Mouse (Mus musculus): Measurements from ENCODE around the gene P2ry12.

Gene P2ry12

GRCm38 (mm10) chr3:59262704-59263103, at the start of gene P2ry12:
P2ry12 (minus strand) TSS chr3:59262871.
- DNase-seq (ENCODE audit: low spot score), result peak; percentile 59

- no peak for DNase-seq (ENCODE audit: low spot score)
Measured at GRCm38 (mm10) chr3:59305518-59305917, 42.8 kb upstream of the P2ry12 start.

- DNase-seq (ENCODE audit: low spot score), result no peak
Measured at GRCm38 (mm10) chr3:59304944-59305343, 42.3 kb upstream of the P2ry12 start.

- DNase-seq (ENCODE audit: low spot score), result no peak
Measured at GRCm38 (mm10) chr3:59297653-59298052, 35.0 kb upstream of the P2ry12 start.

- no peak for DNase-seq (ENCODE audit: low spot score)
Measured at GRCm38 (mm10) chr3:59296563-59297130, 34.0 kb upstream of the P2ry12 start.

GRCm38 (mm10) chr3:59295699-59296562, 33.3 kb upstream of the P2ry12 start:
- DNase-seq (ENCODE audit: low spot score), result no peak

GRCm38 (mm10) chr3:59293437-59294199, 30.9 kb upstream of the P2ry12 start:
- no peak for DNase-seq (ENCODE audit: low spot score)

- no peak for DNase-seq (ENCODE audit: low spot score)
Measured at GRCm38 (mm10) chr3:59290551-59290950, 27.9 kb upstream of the P2ry12 start.

- no peak for DNase-seq (ENCODE audit: low spot score)
Measured at GRCm38 (mm10) chr3:59278620-59279019, 15.9 kb upstream of the P2ry12 start.

GRCm38 (mm10) chr3:59278254-59278533, 15.5 kb upstream of the P2ry12 start:
- DNase-seq (ENCODE audit: low spot score), result no peak

GRCm38 (mm10) chr3:59277502-59278253, 15.0 kb upstream of the P2ry12 start:
- DNase-seq (ENCODE audit: low spot score), result peak; percentile 86

- no peak for DNase-seq (ENCODE audit: low spot score)
Measured at GRCm38 (mm10) chr3:59270811-59271210, 8.1 kb upstream of the P2ry12 start.

GRCm38 (mm10) chr3:59263988-59264387, 1.3 kb upstream of the P2ry12 start:
- no peak for DNase-seq (ENCODE audit: low spot score)

GRCm38 (mm10) chr3:59263417-59263816, 746 bp upstream of the P2ry12 start:
- DNase-seq (ENCODE audit: low spot score), result no peak

GRCm38 (mm10) chr3:59261709-59262472, 780 bp downstream of the P2ry12 start:
- DNase-seq (ENCODE audit: low spot score), result peak; percentile 35

GRCm38 (mm10) chr3:59260745-59261144, 1.9 kb downstream of the P2ry12 start:
- DNase-seq (ENCODE audit: low spot score), result no peak

GRCm38 (mm10) chr3:59257740-59258664, 4.7 kb downstream of the P2ry12 start:
- DNase-seq (ENCODE audit: low spot score), result no peak

- no peak for DNase-seq (ENCODE audit: low spot score)
Measured at GRCm38 (mm10) chr3:59250454-59250853, 12.2 kb downstream of the P2ry12 start.

- no peak for DNase-seq (ENCODE audit: low spot score)
Measured at GRCm38 (mm10) chr3:59248031-59248430, 14.6 kb downstream of the P2ry12 start.

GRCm38 (mm10) chr3:59243384-59243783, 19.3 kb downstream of the P2ry12 start:
- no peak for DNase-seq (ENCODE audit: low spot score)
